Mouse (Mus musculus) liver, embryonic 14.5 days (tissue): Measurements from ENCODE around the gene Dbn1. TPM values are rescaled to one million over a fixed set of nuclear protein-coding genes. Genes with fewer than 3 reads are reported as not detected.
A peak's percentile ranks its signal among the peaks of the same experiment; 100 is the strongest.

Experiments
- ATAC-seq: fragments of 200-750 bp; cut with Nextera tagmentation; 2 replicates; pipeline ENCODE4 v1.8.0; 2017; ENCODE audit warnings: moderate number of reproducible peaks, mild to moderate bottlenecking, moderate library complexity; ENCODE audit not compliant: insufficient read depth
- DNase-seq, 3 experiments: peaks; one replicate each; pipeline ENCODE4 v3.0.0-alpha.2; 2012 to 2013; ENCODE audit warnings: low read depth in 3 of 3, low spot score in 3 of 3
- H3K27ac ChIP-seq: fragments of 300-500 bp; sonication (generic); 2 replicates; pipeline ENCODE4 v1.5.1; 2014; ENCODE audit warnings: moderate library complexity, mild to moderate bottlenecking, control low read depth, inconsistent platforms
- H3K27me3 ChIP-seq: fragments of 300-500 bp; sonication (generic); 2 replicates; pipeline ENCODE4 v1.6.1; 2014; ENCODE audit warnings: mild to moderate bottlenecking, low read length, moderate library complexity; ENCODE audit not compliant: control insufficient read depth, insufficient read depth
- H3K36me3 ChIP-seq: fragments of 300-500 bp; sonication (generic); replicated peaks from 2 replicates; pipeline ENCODE4 v1.6.1; 2014; ENCODE audit warnings: low read depth; ENCODE audit not compliant: control insufficient read depth, insufficient read depth
- H3K4me1 ChIP-seq, 2 experiments: fragments of 200-500 bp in 1 of 2; fragments of 300-500 bp in 1 of 2; sonication (generic) in 1 of 2; replicated peaks; 2 replicates each; pipeline ENCODE4 v1.6.1; 2012 to 2014; ENCODE audit warnings: antibody characterized with exemption in 1 of 2, inconsistent platforms in 1 of 2, low read length in 1 of 2; ENCODE audit not compliant: control insufficient read depth in 2 of 2, insufficient read depth in 2 of 2
- H3K4me2 ChIP-seq: fragments of 300-500 bp; sonication (generic); 2 replicates; pipeline ENCODE4 v1.6.1; 2014; ENCODE audit warnings: low read depth, mild to moderate bottlenecking, control low read depth, moderate library complexity
- H3K4me3 ChIP-seq, 2 experiments: fragments of 200-500 bp in 1 of 2; fragments of 300-500 bp in 1 of 2; sonication (generic) in 1 of 2; 2 replicates each; pipeline ENCODE4 v1.5.1; 2012 to 2014; ENCODE audit warnings: low read depth in 2 of 2, low read length in 2 of 2, mild to moderate bottlenecking in 2 of 2, control low read depth in 1 of 2, inconsistent platforms in 1 of 2, moderate library complexity in 1 of 2; ENCODE audit not compliant: insufficient read depth in 1 of 2
- H3K9ac ChIP-seq: fragments of 300-500 bp; sonication (generic); replicated peaks from 2 replicates; pipeline ENCODE4 v1.6.1; 2014; ENCODE audit warnings: mild to moderate bottlenecking, control low read depth, moderate library complexity
- H3K9me3 ChIP-seq: fragments of 300-500 bp; sonication (generic); 2 replicates; pipeline ENCODE4 v1.6.1; 2016; ENCODE audit warnings: low read length, mixed read lengths; ENCODE audit not compliant: control insufficient read depth
- CTCF ChIP-seq: IDR thresholded peaks from 2 replicates; pipeline ENCODE4 v1.5.1; 2016; ENCODE audit warnings: antibody characterized with exemption, low read depth, control low read depth
- EP300 ChIP-seq: IDR thresholded peaks from 2 replicates; pipeline ENCODE4 v1.6.1; 2016; ENCODE audit warnings: antibody characterized with exemption, low read depth
- WGBS: fragments of 180-500 bp; shearing (Covaris S2); extraction: QIAGEN DNeasy Blood & Tissue Kit; methylation state at CpG from one replicate; pipeline ENCODE4 v1.1.7; 2014; ENCODE audit not compliant: insufficient replicate concordance; 5-methylcytosine and 5-hydroxymethylcytosine counted together
- polyA plus RNA-seq, 2 experiments: library from polyadenylated mRNA; depleted of rRNA in 1 of 2; stranded (reverse) in 1 of 2; unstranded in 1 of 2; fragments of >200 nt; fragmentation: Nextera tagmentation in 1 of 2; extraction: Ambion mirVana in 1 of 2; gene quantifications; 2 replicates each; pipeline versions ENCODE4 v1.2.1 to v1.2.3; 2012 to 2014

The Dbn1 gene
- polyA plus RNA-seq, 2 experiments = 3.7 to 5.3 TPM

DNA sequence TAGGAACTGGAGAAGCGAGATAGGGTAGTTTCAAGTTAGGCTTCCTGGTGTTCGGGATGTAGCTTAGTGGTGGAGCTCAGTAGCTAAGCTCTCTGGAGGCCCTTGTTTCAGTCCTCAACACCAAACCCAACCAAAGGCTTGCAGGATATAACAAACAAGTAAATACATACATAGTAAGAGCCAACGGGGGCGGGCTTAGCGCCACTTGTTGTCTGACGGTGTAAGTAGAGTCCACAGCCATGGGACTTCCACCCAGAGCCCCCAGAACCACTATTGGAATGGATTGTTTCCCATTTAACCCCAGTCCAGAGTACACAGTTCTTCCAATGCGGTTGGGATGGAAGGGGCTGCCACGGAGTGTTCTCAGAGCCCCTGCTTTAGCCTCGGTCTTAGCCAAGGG is 25.9 kb upstream of the Dbn1 start:
- no peaks in the 10 kb centered on the region for H3K36me3 ChIP-seq
- WGBS = 27% methylated on average over 9 of the region's 9 CpGs
- no peak overlapping the region for H3K27ac ChIP-seq
- H3K4me1 ChIP-seq = peaks cover 14 to 23% of the 10 kb centered on the region in 2 experiments
- no peaks in the 10 kb centered on the region for H3K9me3 ChIP-seq
- no peak overlapping the region for H3K9ac ChIP-seq
- ATAC-seq (no peak), DNase-seq (no peak)
- TF ChIP-seq EP300 (no peak), CTCF (no peak)
- H3K4me3 ChIP-seq = peak overlapping the region in 1 of 2 experiments; percentile 81; a peak in 1 of 4 replicates
- no peaks in the 10 kb centered on the region; the same call in 1 of the 2 replicates for H3K27me3 ChIP-seq
- peak overlapping the region; percentile 93 for H3K4me2 ChIP-seq

DNA sequence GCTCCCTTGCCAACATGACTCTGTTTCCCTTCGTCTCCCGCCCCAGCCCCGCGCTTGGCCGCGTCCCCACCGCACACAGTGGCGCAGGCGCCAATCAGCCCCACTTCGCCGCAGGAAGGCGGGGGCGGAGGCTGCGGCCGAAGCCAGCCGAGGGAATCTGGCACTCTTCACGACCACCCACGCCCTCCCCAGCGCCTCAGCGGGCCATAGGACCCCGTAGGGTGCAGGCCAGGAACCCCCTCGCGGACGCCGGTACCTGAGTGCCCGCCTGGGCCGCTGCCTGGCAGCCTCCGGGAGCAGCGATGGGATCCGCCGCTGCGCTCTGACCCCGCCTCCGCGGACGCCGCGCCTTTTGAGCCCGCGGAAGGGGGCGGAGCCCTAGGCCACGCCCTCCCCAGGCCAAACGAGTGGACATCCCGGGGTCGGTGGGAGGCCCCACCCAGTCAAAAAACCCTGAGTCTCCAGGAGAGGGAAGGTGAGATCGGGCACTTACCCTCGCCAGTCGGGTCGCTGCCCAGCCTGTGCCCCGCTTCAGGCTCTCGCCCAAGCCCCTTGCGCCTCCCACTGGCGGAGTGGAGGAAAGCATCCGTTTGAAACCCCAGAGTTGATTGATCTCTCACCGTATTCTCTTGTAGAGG is 25.3 kb upstream of the Dbn1 start, which contains the start of gene Pdlim7:
Pdlim7 (minus strand) TSS at position 566 of the 638 bp plus-strand sequence.
- no peak within 1 kb of the TSS for H3K27ac ChIP-seq
- under 1% methylated on average over 53 of the region's 55 CpGs for WGBS
- H3K4me2 ChIP-seq = peak within 1 kb of the TSS; percentile 93
- H3K27me3 ChIP-seq = no peaks in the 10 kb centered on the region; the same call in 1 of the 2 replicates
- peak within 1 kb of the TSS; percentile 66 for H3K9ac ChIP-seq
- peak within 1 kb of the TSS; percentile 59 to 81 for H3K4me3 ChIP-seq
- ATAC-seq = peak; percentile 63
- H3K36me3 ChIP-seq = no peaks in the 10 kb centered on the region; the same call in 1 of the 2 replicates
- peak in 2 of 3 experiments; percentile 45 to 63 for DNase-seq
- peaks cover 14 to 23% of the 10 kb centered on the region in 2 experiments for H3K4me1 ChIP-seq
- H3K9me3 ChIP-seq = no peaks in the 10 kb centered on the region
- TF ChIP-seq CTCF (peak; percentile 93), EP300 (no peak)

DNA sequence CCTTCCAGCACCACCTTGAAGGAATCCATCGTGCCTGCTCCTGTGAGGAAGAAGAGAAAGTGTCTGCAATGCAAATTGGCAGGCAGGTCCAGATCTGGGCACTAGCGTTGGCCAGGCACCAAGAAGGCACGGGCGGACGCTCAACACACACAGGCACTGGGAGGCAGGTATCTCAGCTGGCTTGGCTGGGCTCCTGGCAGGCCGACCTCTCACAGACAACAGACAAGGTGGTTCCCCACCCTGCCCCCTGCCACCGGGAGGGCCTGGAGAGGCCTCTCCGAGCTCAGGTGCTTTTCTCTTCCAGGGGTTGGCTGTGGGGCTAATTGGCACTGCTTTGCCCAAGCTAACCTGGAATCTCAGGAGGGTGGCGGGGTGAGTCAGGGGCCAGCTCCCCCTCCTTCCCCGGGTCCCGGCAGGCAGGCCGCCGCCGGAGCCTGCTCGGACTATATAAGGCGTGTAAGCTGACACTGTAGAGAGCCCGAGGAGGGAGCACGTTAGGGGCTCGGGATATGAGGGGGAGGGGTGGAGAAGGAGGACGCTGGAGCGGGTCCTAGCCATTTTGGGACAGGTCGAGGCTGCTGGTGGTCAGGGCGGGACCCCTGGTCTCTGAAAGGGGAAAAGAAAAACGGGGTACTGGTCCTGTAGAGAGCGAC is 24.6 kb upstream of the Dbn1 start:
- no peaks in the 10 kb centered on the region; the same call in 1 of the 2 replicates for H3K36me3 ChIP-seq
- 8% methylated on average over 25 of the region's 25 CpGs for WGBS
- H3K4me3 ChIP-seq = peak overlapping the region; percentile 59 to 81
- no peak overlapping the region for H3K27ac ChIP-seq
- peak overlapping the region; percentile 93 for H3K4me2 ChIP-seq
- TF ChIP-seq CTCF (no peak), EP300 (no peak)
- no peaks in the 10 kb centered on the region for H3K9me3 ChIP-seq
- peaks cover 14 to 23% of the 10 kb centered on the region in 2 experiments for H3K4me1 ChIP-seq
- DNase-seq = no peak
- no peaks in the 10 kb centered on the region; the same call in 1 of the 2 replicates for H3K27me3 ChIP-seq
- H3K9ac ChIP-seq = peak overlapping the region; percentile 66
- ATAC-seq = peak; percentile 32; the same call in 1 of the 2 replicates

DNA sequence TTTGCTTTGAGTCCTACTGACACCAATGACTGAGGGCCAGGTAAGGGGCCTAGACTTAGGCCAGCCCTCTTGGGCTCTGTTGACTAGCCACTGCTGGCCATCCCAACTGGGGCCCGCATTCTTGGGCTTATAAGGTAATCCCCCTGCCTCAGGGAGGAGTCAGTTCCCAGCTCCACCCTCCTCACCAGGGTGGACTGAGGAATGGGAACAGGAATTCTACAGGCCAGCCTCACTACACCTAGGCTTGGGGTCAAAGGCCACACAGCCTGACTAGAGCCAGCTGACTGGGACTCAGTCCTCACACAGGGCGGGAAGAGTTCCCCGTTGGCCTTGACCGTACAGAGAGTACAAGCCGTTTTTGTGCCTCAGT is 23.6 kb upstream of the Dbn1 start:
- TF ChIP-seq CTCF (no peak), EP300 (no peak)
- no peaks in the 10 kb centered on the region; the same call in 1 of the 2 replicates for H3K36me3 ChIP-seq
- H3K27ac ChIP-seq = peak overlapping the region; percentile 36
- no peak overlapping the region for H3K4me3 ChIP-seq
- 27% methylated on average over 5 of the region's 5 CpGs for WGBS
- peak overlapping the region; percentile 93 for H3K4me2 ChIP-seq
- ATAC-seq (peak; percentile 27; the same call in 1 of the 2 replicates), DNase-seq (no peak)
- no peaks in the 10 kb centered on the region for H3K9me3 ChIP-seq
- no peaks in the 10 kb centered on the region; the same call in 1 of the 2 replicates for H3K27me3 ChIP-seq
- peak overlapping the region; percentile 47 for H3K9ac ChIP-seq
- H3K4me1 ChIP-seq = peaks cover 14 to 23% of the 10 kb centered on the region in 2 experiments
